ENCODE assay signal across 14 mouse cellular contexts in the genomic region with DNA sequence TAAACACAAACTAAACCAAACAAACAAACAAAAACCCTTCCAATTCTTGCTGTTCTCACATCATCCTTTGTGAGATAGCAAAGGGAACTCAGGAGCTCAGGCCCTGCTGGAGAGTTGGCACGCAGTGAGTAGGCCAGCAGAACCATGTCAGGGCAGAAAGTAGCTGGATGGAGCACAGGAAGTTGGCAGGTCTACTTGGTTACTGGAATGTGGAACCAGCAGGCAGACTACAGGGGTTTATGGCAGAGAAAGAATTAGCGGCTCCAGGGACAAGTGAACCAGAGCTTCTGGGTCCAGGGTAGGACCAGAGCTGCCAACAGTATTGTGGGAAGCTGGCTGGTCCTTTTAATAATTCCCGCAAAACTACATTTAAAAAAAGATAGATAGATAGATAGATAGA.
"Had no signal": no experiment of that assay in that cellular context is flagged by ENCODE, and none has a peak within 500 bp of the region (broad histone marks: within the 10 kb centered on the region; RNA-seq: fewer than 3 reads in every experiment).

No protein-coding gene starts in this region.

- H3K9ac ChIP-seq: kidney, embryonic 15.5 days; liver, embryonic 15.5 days; neural tube, embryonic 12.5 days; stomach, embryonic 15.5 days had no signal

- H3K27ac ChIP-seq: kidney, embryonic 15.5 days; limb, embryonic 10.5 days; liver, embryonic 15.5 days; neural tube, embryonic 12.5 days; stomach, embryonic 15.5 days had no signal

- H3K27me3 ChIP-seq: kidney, embryonic 15.5 days; liver, embryonic 15.5 days; neural tube, embryonic 12.5 days; stomach, embryonic 15.5 days had no signal

- DNase-seq: kidney, postnatal 25 days; lung, adult 2 months; lung, postnatal 36 days; midbrain, embryonic 14.5 days; right cerebral cortex, postnatal 14 days; thymus, adult 2 months; thymus, postnatal 25 days had no signal

- H3K36me3 ChIP-seq: kidney, embryonic 15.5 days; limb, embryonic 10.5 days; liver, embryonic 15.5 days; neural tube, embryonic 12.5 days; stomach, embryonic 15.5 days had no signal

- H3K4me1 ChIP-seq: kidney, embryonic 15.5 days; limb, embryonic 10.5 days; liver, embryonic 15.5 days; neural tube, embryonic 12.5 days; stomach, embryonic 15.5 days had no signal

- H3K4me3 ChIP-seq: kidney, embryonic 15.5 days; limb, embryonic 10.5 days; liver, embryonic 15.5 days; neural tube, embryonic 12.5 days; stomach, embryonic 15.5 days had no signal

- H3K9me3 ChIP-seq: kidney, embryonic 15.5 days; limb, embryonic 10.5 days; liver, embryonic 15.5 days; neural tube, embryonic 12.5 days; stomach, embryonic 15.5 days had no signal

- H3K4me2 ChIP-seq: kidney, embryonic 15.5 days; liver, embryonic 11.5 days; liver, embryonic 15.5 days; neural tube, embryonic 12.5 days; stomach, embryonic 15.5 days had no signal

- ATAC-seq: lung, postnatal 0 days had no signal
